Mouse (Mus musculus): ENCODE data around the gene Rnf38.

- TF ChIP-seq CTCF (IDR thresholded peaks at IDR 0.05; ENCODE audit: borderline replicate concordance, extremely low read depth, insufficient read depth, insufficient read length) (no peak), POLR2A (IDR thresholded peaks at IDR 0.05; ENCODE audit: borderline replicate concordance, extremely low read depth, insufficient read depth, insufficient read length, poor library complexity, severe bottlenecking) (no peak)
Observed at GRCm38 (mm10) chr4:44160990-44161689, 72.4 kb downstream of the Rnf38 start.
